26 mouse cellular contexts compared by ENCODE assay signal in genomic region chr12:44357881-44358280, GRCm38 (mm10).
"Had no signal": no experiment of that assay in that cellular context is flagged by ENCODE, and none has a peak within 500 bp of the region (broad histone marks: within the 10 kb centered on the region; RNA-seq: fewer than 3 reads in every experiment).

No protein-coding gene starts in this region.

- H3K4me1 ChIP-seq: heart, embryonic 10.5 days; heart, embryonic 12.5 days; intestine, embryonic 15.5 days; limb, embryonic 10.5 days; limb, embryonic 12.5 days; liver, embryonic 13.5 days had no signal

- DNase-seq: gastrocnemius, adult 2 months; gastrocnemius, postnatal 10 days; gastrocnemius, postnatal 25 days; heart, adult 18-20 months; heart, postnatal 10 days; heart, postnatal 4 days; kidney, adult 18-20 months; kidney, adult 8-10 months; kidney, postnatal 10 days; kidney, postnatal 25 days; kidney, postnatal 4 days; liver; liver, embryonic 13.5 days had no signal

- H3K4me2 ChIP-seq: heart, embryonic 12.5 days; hindbrain, embryonic 14.5 days; intestine, embryonic 15.5 days; limb, embryonic 12.5 days; liver, embryonic 11.5 days; liver, embryonic 13.5 days had no signal

- H3K9ac ChIP-seq: heart, embryonic 12.5 days; hindbrain, embryonic 14.5 days; intestine, embryonic 15.5 days; limb, embryonic 12.5 days; liver, embryonic 13.5 days had no signal

- ATAC-seq: hindbrain, embryonic 16.5 days; inflammation-experienced regulatory T-cells, adult 6 months; intestine, embryonic 15.5 days; intestine, postnatal 0 days had no signal

- H3K36me3 ChIP-seq: heart, embryonic 10.5 days; heart, embryonic 12.5 days; hindbrain, embryonic 10.5 days; intestine, embryonic 15.5 days; limb, embryonic 10.5 days; limb, embryonic 12.5 days; liver, embryonic 13.5 days had no signal

- H3K4me3 ChIP-seq: gastrocnemius, adult 2 months; heart, embryonic 10.5 days; heart, embryonic 12.5 days; hindbrain, embryonic 10.5 days; intestine, embryonic 15.5 days; layer of hippocampus, adult 2 months; left cerebral cortex, adult 2 months; limb, embryonic 10.5 days; limb, embryonic 12.5 days; liver, embryonic 13.5 days had no signal

- H3K27ac ChIP-seq: gastrocnemius, adult 2 months; heart, embryonic 10.5 days; hindbrain, embryonic 14.5 days; intestine, embryonic 15.5 days; layer of hippocampus, adult 2 months; left cerebral cortex, adult 2 months; limb, embryonic 10.5 days; limb, embryonic 12.5 days; liver, embryonic 13.5 days had no signal

- H3K27me3 ChIP-seq: heart, embryonic 12.5 days; intestine, embryonic 15.5 days; limb, embryonic 12.5 days; liver, embryonic 13.5 days had no signal

- H3K9me3 ChIP-seq: heart, embryonic 10.5 days; heart, embryonic 12.5 days; hindbrain, embryonic 10.5 days; intestine, embryonic 15.5 days; limb, embryonic 10.5 days; limb, embryonic 12.5 days; liver, embryonic 13.5 days had no signal
